Mouse (Mus musculus): ENCODE measurements around the gene Ndufa3. TPM values are rescaled to one million over a fixed set of nuclear protein-coding genes. Genes with fewer than 3 reads are reported as not detected.
A peak's percentile ranks its signal among the peaks of the same experiment; 100 is the strongest.

Ndufa3 gene
- polyA plus RNA-seq, 1 experiment from 2014 or later, result 472 TPM

GRCm38 (mm10) chr7:3614021-3614420, 3.2 kb upstream of the Ndufa3 start:
- no peaks in the 10 kb centered on the region for H3K4me1 ChIP-seq
- no peak overlapping the region for H3K4me2 ChIP-seq
- H3K4me3 ChIP-seq (replicated peaks), result no peak overlapping the region
- 73% methylated on average over 3 of the region's 3 CpGs for WGBS
- no peaks in the 10 kb centered on the region for H3K9me3 ChIP-seq
- no peak overlapping the region for H3K9ac ChIP-seq
- H3K36me3 ChIP-seq, result no peaks in the 10 kb centered on the region
- H3K27ac ChIP-seq, result no peak overlapping the region
- no peaks in the 10 kb centered on the region for H3K27me3 ChIP-seq (replicated peaks)
- ATAC-seq (ENCODE audit: insufficient read depth, low FRiP score, low read depth), result no peak

- H3K9ac ChIP-seq, result no peak within 1 kb of the TSS
- H3K4me2 ChIP-seq, result peak within 1 kb of the TSS; percentile 76
- peak within 1 kb of the TSS; percentile 86 for H3K4me3 ChIP-seq (replicated peaks)
- 78% methylated on average over 4 of the region's 4 CpGs for WGBS
- H3K36me3 ChIP-seq, result 0 out of 2 replicates have a peak, but pooled peaks cover 13% of the 10 kb centered on the region
- H3K4me1 ChIP-seq, result no peaks in the 10 kb centered on the region
- no peaks in the 10 kb centered on the region for H3K27me3 ChIP-seq (replicated peaks)
- no peaks in the 10 kb centered on the region for H3K9me3 ChIP-seq
- ATAC-seq (ENCODE audit: insufficient read depth, low FRiP score, low read depth), result no peak
- no peak within 1 kb of the TSS for H3K27ac ChIP-seq
Observed at GRCm38 (mm10) chr7:3616057-3616388, 1.1 kb upstream of the Ndufa3 start, which contains the start of gene Oscar. Gene Oscar, minus strand, starts transcription at chr7:3616157.

GRCm38 (mm10) chr7:3616389-3617241, 558 bp upstream of the Ndufa3 start:
- no peak overlapping the region for H3K9ac ChIP-seq
- no peaks in the 10 kb centered on the region for H3K27me3 ChIP-seq (replicated peaks)
- H3K4me2 ChIP-seq, result peak overlapping the region; percentile 76
- H3K9me3 ChIP-seq, result no peaks in the 10 kb centered on the region
- no peak for ATAC-seq (ENCODE audit: insufficient read depth, low FRiP score, low read depth)
- peak overlapping the region; percentile 86 for H3K4me3 ChIP-seq (replicated peaks)
- WGBS, result 37% methylated on average over 6 of the region's 6 CpGs
- 0 out of 2 replicates have a peak, but pooled peaks cover 14% of the 10 kb centered on the region for H3K36me3 ChIP-seq
- no peaks in the 10 kb centered on the region for H3K4me1 ChIP-seq
- H3K27ac ChIP-seq, result no peak overlapping the region

- Histone ChIP-seq H3K27me3 (replicated peaks) (no peaks in the 10 kb centered on the region), H3K9me3 (no peaks in the 10 kb centered on the region), H3K4me1 (peaks cover 19% of the 10 kb centered on the region), H3K4me2 (peak overlapping the region; percentile 94), H3K36me3 (peaks cover 9% of the 10 kb centered on the region; the same call in 1 of the 2 replicates), H3K4me3 (replicated peaks) (peak overlapping the region; percentile 71), H3K27ac (no peak overlapping the region), H3K9ac (peak overlapping the region; percentile 63)
- ATAC-seq (ENCODE audit: insufficient read depth, low FRiP score, low read depth), result peak; percentile 11; the same call in 1 of the 2 replicates
- WGBS, result 33% methylated on average over 4 of the region's 4 CpGs
Observed at GRCm38 (mm10) chr7:3629030-3629429, 11.9 kb downstream of the Ndufa3 start.

GRCm38 (mm10) chr7:3629543-3630477, 12.6 kb downstream of the Ndufa3 start, which contains the start of the genes Tfpt and Prpf31:
Gene Tfpt, minus strand, starts transcription at chr7:3629929.
Gene Prpf31, plus strand, starts transcription at chr7:3629985.
- peak; percentile 88 for ATAC-seq (ENCODE audit: insufficient read depth, low FRiP score, low read depth)
- Histone ChIP-seq H3K9me3 (no peaks in the 10 kb centered on the region), H3K27ac (peak within 1 kb of the TSS; percentile 86), H3K36me3 (peaks cover 10% of the 10 kb centered on the region; the same call in 1 of the 2 replicates), H3K27me3 (replicated peaks) (no peaks in the 10 kb centered on the region), H3K4me2 (peak within 1 kb of the TSS; percentile 94), H3K9ac (peak within 1 kb of the TSS; percentile 73), H3K4me1 (peaks cover 19% of the 10 kb centered on the region), H3K4me3 (replicated peaks) (peak within 1 kb of the TSS; percentile 71)
- WGBS, result 1% methylated on average over 47 of the region's 47 CpGs

GRCm38 (mm10) chr7:3630478-3630815, 13.3 kb downstream of the Ndufa3 start:
- Histone ChIP-seq H3K27ac (no peak overlapping the region), H3K4me3 (replicated peaks) (peak overlapping the region; percentile 71), H3K9me3 (no peaks in the 10 kb centered on the region), H3K9ac (peak overlapping the region; percentile 73), H3K4me2 (peak overlapping the region; percentile 88), H3K36me3 (peaks cover 14% of the 10 kb centered on the region; the same call in 1 of the 2 replicates), H3K27me3 (replicated peaks) (no peaks in the 10 kb centered on the region), H3K4me1 (peaks cover 19% of the 10 kb centered on the region)
- 46% methylated on average over 3 of the region's 3 CpGs for WGBS
- ATAC-seq (ENCODE audit: insufficient read depth, low FRiP score, low read depth), result no peak

GRCm38 (mm10) chr7:3643412-3643811, 26.2 kb downstream of the Ndufa3 start:
- H3K36me3 ChIP-seq, result peaks cover 35% of the 10 kb centered on the region
- H3K4me1 ChIP-seq, result peaks cover 27% of the 10 kb centered on the region
- no peak overlapping the region for H3K9ac ChIP-seq
- H3K4me3 ChIP-seq (replicated peaks), result no peak overlapping the region; the same call in 1 of the 2 replicates
- ATAC-seq (ENCODE audit: insufficient read depth, low FRiP score, low read depth), result no peak
- peak overlapping the region; percentile 79; the same call in 1 of the 2 replicates for H3K4me2 ChIP-seq
- H3K9me3 ChIP-seq, result no peaks in the 10 kb centered on the region
- 67% methylated on average over 5 of the region's 5 CpGs for WGBS
- H3K27me3 ChIP-seq (replicated peaks), result no peaks in the 10 kb centered on the region
- H3K27ac ChIP-seq, result no peak overlapping the region

- no peaks in the 10 kb centered on the region for H3K27me3 ChIP-seq (replicated peaks)
- no peak overlapping the region for H3K9ac ChIP-seq
- peak overlapping the region; percentile 75; the same call in 1 of the 2 replicates for H3K27ac ChIP-seq
- peaks cover 27% of the 10 kb centered on the region for H3K4me1 ChIP-seq
- H3K4me2 ChIP-seq, result peak overlapping the region; percentile 79
- H3K4me3 ChIP-seq (replicated peaks), result peak overlapping the region; percentile 98
- H3K9me3 ChIP-seq, result no peaks in the 10 kb centered on the region
- WGBS, result 15% methylated on average over 9 of the region's 9 CpGs
- no peak for ATAC-seq (ENCODE audit: insufficient read depth, low FRiP score, low read depth)
- H3K36me3 ChIP-seq, result peaks cover 31% of the 10 kb centered on the region
Observed at GRCm38 (mm10) chr7:3643843-3644242, 26.7 kb downstream of the Ndufa3 start.

- H3K4me2 ChIP-seq, result peak overlapping the region; percentile 79
- ATAC-seq (ENCODE audit: insufficient read depth, low FRiP score, low read depth), result no peak
- H3K9ac ChIP-seq, result no peak overlapping the region
- H3K4me3 ChIP-seq (replicated peaks), result peak overlapping the region; percentile 98
- peak overlapping the region; percentile 75 for H3K27ac ChIP-seq
- H3K4me1 ChIP-seq, result peaks cover 27% of the 10 kb centered on the region
- H3K27me3 ChIP-seq (replicated peaks), result no peaks in the 10 kb centered on the region
- H3K36me3 ChIP-seq, result peaks cover 26% of the 10 kb centered on the region; the same call in 1 of the 2 replicates
- H3K9me3 ChIP-seq, result no peaks in the 10 kb centered on the region
- 1% methylated on average over 11 of the region's 11 CpGs for WGBS
Observed at GRCm38 (mm10) chr7:3644348-3644671, 27.1 kb downstream of the Ndufa3 start.

GRCm38 (mm10) chr7:3644672-3645487, 27.7 kb downstream of the Ndufa3 start, which contains the start of gene Cnot3:
Gene Cnot3, plus strand, starts transcription at chr7:3645268.
- WGBS, result 0% methylated on average over 58 of the region's 58 CpGs
- peaks cover 27% of the 10 kb centered on the region for H3K4me1 ChIP-seq
- H3K9ac ChIP-seq, result peak within 1 kb of the TSS; percentile 100
- peak within 1 kb of the TSS; percentile 79 for H3K4me2 ChIP-seq
- ATAC-seq (ENCODE audit: insufficient read depth, low FRiP score, low read depth), result peak; percentile 98
- peak within 1 kb of the TSS; percentile 99 for H3K27ac ChIP-seq
- peak within 1 kb of the TSS; percentile 98 for H3K4me3 ChIP-seq (replicated peaks)
- H3K9me3 ChIP-seq, result no peaks in the 10 kb centered on the region
- no peaks in the 10 kb centered on the region for H3K27me3 ChIP-seq (replicated peaks)
- H3K36me3 ChIP-seq, result peaks cover 21% of the 10 kb centered on the region; the same call in 1 of the 2 replicates

- no peak for ATAC-seq (ENCODE audit: insufficient read depth, low FRiP score, low read depth)
- Histone ChIP-seq H3K36me3 (peaks cover 16% of the 10 kb centered on the region), H3K4me2 (peak overlapping the region; percentile 72), H3K9ac (peak overlapping the region; percentile 100), H3K27me3 (replicated peaks) (no peaks in the 10 kb centered on the region), H3K9me3 (no peaks in the 10 kb centered on the region), H3K4me1 (peaks cover 27% of the 10 kb centered on the region), H3K4me3 (replicated peaks) (peak overlapping the region; percentile 98), H3K27ac (peak overlapping the region; percentile 99)
- 0% methylated on average over 52 of the region's 58 CpGs for WGBS
Observed at GRCm38 (mm10) chr7:3645488-3646025, 28.4 kb downstream of the Ndufa3 start.

Measured in stomach, embryonic 15.5 days (tissue).